8 mouse cellular contexts compared by ENCODE assay signal in the genomic region with DNA sequence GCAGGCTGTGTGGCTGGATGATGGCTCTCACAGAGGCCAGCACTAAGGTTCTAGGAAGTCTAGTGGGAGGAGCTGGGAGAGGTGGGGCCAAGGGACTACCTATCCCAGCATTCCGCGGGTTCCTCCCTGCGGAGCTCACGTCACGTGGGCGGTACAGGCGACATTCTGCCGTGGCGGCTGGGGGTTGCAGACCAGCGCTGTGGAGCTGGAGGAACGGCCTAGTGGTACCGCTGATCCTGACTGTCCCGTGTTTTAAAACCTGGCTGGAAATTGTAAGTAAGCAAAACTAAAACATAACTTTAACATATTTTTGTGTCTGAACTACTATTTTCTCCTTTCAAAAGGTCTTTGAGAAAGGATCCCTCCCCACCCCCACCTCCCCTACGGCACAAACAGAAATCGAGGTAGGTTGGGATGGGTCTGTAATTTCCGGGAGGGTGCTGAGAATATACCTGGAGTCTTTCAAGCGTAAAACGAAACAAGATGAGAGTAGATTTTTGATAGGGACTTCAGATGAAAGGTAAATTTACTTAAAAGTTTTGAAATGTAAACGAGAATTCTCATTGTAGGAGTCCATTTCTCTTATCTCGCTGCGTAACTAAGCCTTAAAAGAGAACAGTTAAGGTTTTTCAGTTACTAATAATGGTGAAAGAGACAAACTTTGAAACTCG. TPM values are rescaled to one million over a fixed set of nuclear protein-coding genes. Genes with fewer than 3 reads are reported as not detected.
DNase-seq lines count a peak whose midpoint lies in the region; ATAC-seq and TF ChIP-seq lines count a peak whose summit lies in the region.

No protein-coding gene starts in this region.

- H3K4me2 ChIP-seq in forebrain, embryonic 16.5 days (ENCODE audit: low read length) = peak overlapping the region; percentile 62
- H3K4me2 ChIP-seq in neural tube, embryonic 15.5 days = peak overlapping the region; percentile 57

- TF ChIP-seq EP300 in MEL (IDR thresholded peaks at IDR 0.05; ENCODE audit: low read depth in 1 of 2, low read length in 2 of 2) = no peak

- H3K27ac ChIP-seq in MEL (ENCODE audit: control insufficient read depth, low read depth, low read length) = peak overlapping the region; percentile 46
- H3K27ac ChIP-seq in forebrain, embryonic 16.5 days (ENCODE audit: low read length) = no peak overlapping the region
- peak overlapping the region; percentile 88 for H3K27ac ChIP-seq in layer of hippocampus, adult 2 months
- peak overlapping the region; percentile 42; the same call in 1 of the 2 replicates for H3K27ac ChIP-seq in neural tube, embryonic 15.5 days (replicated peaks)

- no peak for TF ChIP-seq CTCF in MEL (IDR thresholded peaks at IDR 0.05 in 2 of 3, conservative IDR thresholded peaks at IDR 0.05 in 1 of 3; ENCODE audit: control insufficient read depth in 1 of 3, insufficient read depth in 1 of 3, low read depth in 2 of 3, low read length in 3 of 3, poor library complexity in 1 of 3, severe bottlenecking in 1 of 3)
- TF ChIP-seq CTCF in layer of hippocampus, adult 2 months (conservative IDR thresholded peaks at IDR 0.05) = peak; percentile 20
- no peak for TF ChIP-seq CTCF in lung, adult 2 months (IDR thresholded peaks at IDR 0.05; ENCODE audit: insufficient read depth, low read length)

- H3K79me2 ChIP-seq in MEL (ENCODE audit: control insufficient read depth, insufficient read depth, low read length, poor library complexity) = peaks cover 42% of the 10 kb centered on the region

- H3K4me1 ChIP-seq in MEL (ENCODE audit: control insufficient read depth in 1 of 2, insufficient read depth in 2 of 2, low read length in 2 of 2) = peaks cover 5 to 12% of the 10 kb centered on the region in 2 experiments
- peaks cover 19% of the 10 kb centered on the region for H3K4me1 ChIP-seq in forebrain, embryonic 16.5 days (replicated peaks; ENCODE audit: control insufficient read depth, insufficient read depth, low read length)
- H3K4me1 ChIP-seq in lung, adult 2 months (ENCODE audit: control insufficient read depth, insufficient read depth, low read length) = peaks cover 10% of the 10 kb centered on the region
- peaks cover 27% of the 10 kb centered on the region for H3K4me1 ChIP-seq in neural tube, embryonic 15.5 days

- H3K9ac ChIP-seq in MEL (ENCODE audit: control insufficient read depth, low read depth, low read length, poor library complexity, severe bottlenecking) = peak overlapping the region; percentile 66
- H3K9ac ChIP-seq in forebrain, embryonic 16.5 days (replicated peaks; ENCODE audit: low read depth, low read length) = peak overlapping the region; percentile 57
- H3K9ac ChIP-seq in neural tube, embryonic 15.5 days (replicated peaks) = peak overlapping the region; percentile 50

- intact Hi-C loops in heart, postnatal 36 days (cut with DNase I) = no loop called here

- peak; percentile 89 for ATAC-seq in forebrain, embryonic 16.5 days
- ATAC-seq in neural tube, embryonic 15.5 days (ENCODE audit: low FRiP score) = peak; percentile 77

- H3K9me3 ChIP-seq in MEL (replicated peaks; ENCODE audit: insufficient read depth, low read length) = no peaks in the 10 kb centered on the region
- H3K9me3 ChIP-seq in forebrain, embryonic 16.5 days (ENCODE audit: control insufficient read depth, low read length) = no peaks in the 10 kb centered on the region
- H3K9me3 ChIP-seq in neural tube, embryonic 15.5 days (replicated peaks) = no peaks in the 10 kb centered on the region

- 1% methylated on average over 22 of the region's 22 CpGs for WGBS in forebrain, embryonic 16.5 days
- WGBS in lung, adult 2 months = under 1% methylated on average over 22 of the region's 22 CpGs
- WGBS in neural tube, embryonic 15.5 days = 2% methylated on average over 22 of the region's 22 CpGs

- peak; percentile 73 to 100; a peak in 3 of 4 replicates for TF ChIP-seq POLR2A in MEL (IDR thresholded peaks at IDR 0.05; ENCODE audit: control insufficient read depth in 1 of 2, insufficient read depth in 1 of 2, low read depth in 1 of 2, low read length in 2 of 2, poor library complexity in 1 of 2)
- peak; percentile 99 for TF ChIP-seq POLR2A in lung, adult 2 months (IDR thresholded peaks at IDR 0.05; ENCODE audit: borderline replicate concordance, extremely low read depth, low read depth, low read length)

- H3K4me3 ChIP-seq in MEL (ENCODE audit: control insufficient read depth in 1 of 2, insufficient read depth in 1 of 2, low read depth in 2 of 2, low read length in 2 of 2) = peak overlapping the region; percentile 65 to 88
- H3K4me3 ChIP-seq in forebrain, embryonic 16.5 days (replicated peaks; ENCODE audit: low read length) = peak overlapping the region; percentile 71
- H3K4me3 ChIP-seq in layer of hippocampus, adult 2 months = peak overlapping the region; percentile 66
- H3K4me3 ChIP-seq in lung, adult 2 months (replicated peaks; ENCODE audit: extremely low read depth, low read depth, low read length) = peak overlapping the region; percentile 66
- peak overlapping the region; percentile 53 for H3K4me3 ChIP-seq in neural tube, embryonic 15.5 days (replicated peaks)

- peaks cover 8 to 20% of the 10 kb centered on the region in 2 experiments for H3K36me3 ChIP-seq in MEL (ENCODE audit: control insufficient read depth in 1 of 2, insufficient read depth in 2 of 2, low read length in 2 of 2)
- H3K36me3 ChIP-seq in forebrain, embryonic 16.5 days (ENCODE audit: control insufficient read depth, insufficient read depth) = no peaks in the 10 kb centered on the region
- peaks cover 3% of the 10 kb centered on the region for H3K36me3 ChIP-seq in neural tube, embryonic 15.5 days

- peak; percentile 98 for DNase-seq in MEL (ENCODE audit: low read depth, low spot score)
- DNase-seq in cerebellum, adult 18-20 months = peak; percentile 89 to 95
- DNase-seq in heart, postnatal 36 days = peak; percentile 91 to 92
- peak; percentile 90 to 91 for DNase-seq in layer of hippocampus, adult 2 months (ENCODE audit: low spot score in 2 of 2)
- peak; percentile 87 for DNase-seq in lung, adult 2 months
- peak; percentile 91 for DNase-seq in testis, postnatal 10 days (ENCODE audit: low spot score)

- no peaks in the 10 kb centered on the region for H3K27me3 ChIP-seq in MEL (ENCODE audit: control insufficient read depth in 1 of 2, insufficient read depth in 2 of 2, low read length in 2 of 2)
- no peaks in the 10 kb centered on the region for H3K27me3 ChIP-seq in forebrain, embryonic 16.5 days (replicated peaks; ENCODE audit: control insufficient read depth, insufficient read depth, low read length)
- no peaks in the 10 kb centered on the region for H3K27me3 ChIP-seq in neural tube, embryonic 15.5 days (replicated peaks)

- no peak for TF ChIP-seq RAD21 in MEL (IDR thresholded peaks at IDR 0.05; ENCODE audit: low read depth, low read length)

TF ChIP-seq in MEL, 35 proteins besides CTCF, POLR2A, EP300 and RAD21 (continues in another document):
- no peak for TF ChIP-seq GABPA (IDR thresholded peaks at IDR 0.05; ENCODE audit: low read depth, low read length)
- TF ChIP-seq ZC3H11A (IDR thresholded peaks at IDR 0.05; ENCODE audit: low read depth, low read length) = no peak
- no peak for TF ChIP-seq CHD1 (IDR thresholded peaks at IDR 0.05; ENCODE audit: low read depth, low read length)
- TF ChIP-seq ETS1 (IDR thresholded peaks at IDR 0.05; ENCODE audit: low read depth, low read length) = peak; percentile 60; the same call in 1 of the 2 replicates
- TF ChIP-seq RCOR1 (IDR thresholded peaks at IDR 0.05; ENCODE audit: low read depth, low read length) = no peak
- TF ChIP-seq UBTF (IDR thresholded peaks at IDR 0.05; ENCODE audit: borderline replicate concordance, insufficient read depth, low read depth, low read length) = no peak
- TF ChIP-seq SIN3A (IDR thresholded peaks at IDR 0.05; ENCODE audit: low read length) = peak; percentile 92
- TF ChIP-seq GATA1 (IDR thresholded peaks at IDR 0.05; ENCODE audit: low read depth, low read length) = peak; percentile 41
- TF ChIP-seq TAL1 (IDR thresholded peaks at IDR 0.05; ENCODE audit: low read length) = no peak
- TF ChIP-seq MAX (IDR thresholded peaks at IDR 0.05; ENCODE audit: low read length) = peak; percentile 91
- no peak for TF ChIP-seq E2F4 (IDR thresholded peaks at IDR 0.05; ENCODE audit: borderline replicate concordance, low read depth, low read length)
- TF ChIP-seq ZKSCAN1 (IDR thresholded peaks at IDR 0.05; ENCODE audit: low read depth, low read length) = no peak
- TF ChIP-seq MYB (IDR thresholded peaks at IDR 0.05; ENCODE audit: low read depth, low read length) = no peak
- peak; percentile 63 for TF ChIP-seq CHD2 (IDR thresholded peaks at IDR 0.05; ENCODE audit: low read length)
- TF ChIP-seq USF1 (IDR thresholded peaks at IDR 0.05; ENCODE audit: low read depth, low read length) = peak; percentile 97
- peak; percentile 91 for TF ChIP-seq TBP (IDR thresholded peaks at IDR 0.05; ENCODE audit: low read depth, low read length)
- 0 out of 2 replicates have a peak, but pooled peaks have one; percentile 39 for TF ChIP-seq POLR2AphosphoS5 (IDR thresholded peaks at IDR 0.05; ENCODE audit: borderline replicate concordance, low read depth, low read length)
- TF ChIP-seq TCF12 (IDR thresholded peaks at IDR 0.05; ENCODE audit: low read depth, low read length) = peak; percentile 72
- TF ChIP-seq ZNF384 (IDR thresholded peaks at IDR 0.05; ENCODE audit: low read depth, low read length) = no peak
- no peak for TF ChIP-seq JUND (IDR thresholded peaks at IDR 0.05; ENCODE audit: low read depth, low read length)

RNA-seq across cellular contexts. Expression of a gene that starts 4.6 kb away (rescaled TPM):
- 11.4 and 13.1 TPM in 2 replicates for total RNA-seq in MEL (2012; rRNA removed)
- 10 to 100 TPM in 1 of 2 experiments, not detected in 1; 22.9 TPM for polyA plus RNA-seq in MEL (2012; ENCODE audit: insufficient read depth in 1 of 2, insufficient read length in 2 of 2, low read depth in 1 of 2, low replicate concordance in 2 of 2, missing spikeins in 1 of 2)
- polyA plus RNA-seq in forebrain, embryonic 16.5 days (2015; fragmentation: Nextera tagmentation; extraction: Ambion mirVana) = 22.1 and 24.1 TPM in 2 replicates
- total RNA-seq in heart, postnatal 36 days (2021) = 10 to 100 TPM; 87.5 to 87.7 TPM
- total RNA-seq in layer of hippocampus, adult 2 months (2021) = 10 to 100 TPM; 32.7 to 33.6 TPM
- polyA plus RNA-seq in lung, adult 2 months (2012; rRNA removed) = 35.5 and 36.6 TPM in 2 replicates
- 20.4 and 22.6 TPM in 2 replicates for polyA plus RNA-seq in neural tube, embryonic 15.5 days (2015; fragmentation: Nextera tagmentation; extraction: Ambion mirVana)

RNA-seq across cellular contexts. Expression of a gene that starts 5.7 kb away (rescaled TPM):
- 37.7 and 47.1 TPM in 2 replicates for total RNA-seq in MEL (2012; rRNA removed)
- 10 to 100 TPM in 1 of 2 experiments, not detected in 1; 48.1 TPM for polyA plus RNA-seq in MEL (2012; ENCODE audit: insufficient read depth in 1 of 2, insufficient read length in 2 of 2, low read depth in 1 of 2, low replicate concordance in 2 of 2, missing spikeins in 1 of 2)
- 69.4 and 73.9 TPM in 2 replicates for polyA plus RNA-seq in forebrain, embryonic 16.5 days (2015; fragmentation: Nextera tagmentation; extraction: Ambion mirVana)
- total RNA-seq in heart, postnatal 36 days (2021) = 10 to 100 TPM; 46.2 to 52.5 TPM
- total RNA-seq in layer of hippocampus, adult 2 months (2021) = 10 to 100 TPM; 48.4 to 55.1 TPM
- 52.0 and 62.4 TPM in 2 replicates for polyA plus RNA-seq in lung, adult 2 months (2012; rRNA removed)
- 60.0 and 75.9 TPM in 2 replicates for polyA plus RNA-seq in neural tube, embryonic 15.5 days (2015; fragmentation: Nextera tagmentation; extraction: Ambion mirVana)
